Mouse (Mus musculus) midbrain, embryonic 11.5 days (tissue): ENCODE data around the gene Ccl6. TPM values are rescaled to one million over a fixed set of nuclear protein-coding genes. Genes with fewer than 3 reads are reported as not detected.
"Not testable (repeated sequence)": the region's sequence is repeated elsewhere in the genome, so short reads cannot be mapped to it uniquely, and the experiment has no call there.

ENCODE experiments used
- ATAC-seq: fragments of 200-750 bp; cut with Nextera tagmentation; 2 replicates; pipeline ENCODE4 v1.8.0; 2017; ENCODE audit warnings: moderate TSS enrichment, moderate library complexity; ENCODE audit not compliant: low FRiP score
- DNase-seq: peaks from one replicate; pipeline ENCODE4 v3.0.0; 2015; ENCODE audit warnings: low spot score; ENCODE audit errors: missing footprints
- H3K27ac ChIP-seq: fragments of 300-500 bp; sonication (generic); 2 replicates; pipeline ENCODE4 v1.5.1; 2014; ENCODE audit warnings: low read depth, low read length
- H3K27me3 ChIP-seq: fragments of 300-500 bp; sonication (generic); 2 replicates; pipeline ENCODE4 v1.6.1; 2014; ENCODE audit warnings: mild to moderate bottlenecking, low read length, moderate library complexity, mixed read lengths; ENCODE audit not compliant: control insufficient read depth, insufficient read depth
- H3K36me3 ChIP-seq: fragments of 300-500 bp; sonication (generic); 2 replicates; pipeline ENCODE4 v1.6.1; 2014; ENCODE audit warnings: mild to moderate bottlenecking, low read length, moderate library complexity, mixed read lengths; ENCODE audit not compliant: control insufficient read depth, insufficient read depth
- H3K4me1 ChIP-seq: fragments of 300-500 bp; sonication (generic); 2 replicates; pipeline ENCODE4 v1.6.1; 2014; ENCODE audit warnings: low read length; ENCODE audit not compliant: control insufficient read depth, insufficient read depth
- H3K4me2 ChIP-seq: fragments of 300-500 bp; sonication (generic); 2 replicates; pipeline ENCODE4 v1.6.1; 2014; ENCODE audit warnings: mild to moderate bottlenecking, moderate library complexity
- H3K4me3 ChIP-seq: fragments of 300-500 bp; sonication (generic); 2 replicates; pipeline ENCODE4 v1.5.1; 2014; ENCODE audit warnings: low read depth, low read length
- H3K9ac ChIP-seq: fragments of 300-500 bp; sonication (generic); 2 replicates; pipeline ENCODE4 v1.6.1; 2014; ENCODE audit warnings: low read length
- H3K9me3 ChIP-seq: fragments of 300-500 bp; sonication (generic); 2 replicates; pipeline ENCODE4 v1.6.1; 2016; ENCODE audit warnings: low read length; ENCODE audit not compliant: control insufficient read depth
- WGBS: fragments of 180-500 bp; shearing (Covaris S2); extraction: QIAGEN DNeasy Blood & Tissue Kit; methylation state at CpG from one replicate; pipeline ENCODE4 v1.1.7; 2014; 5-methylcytosine and 5-hydroxymethylcytosine counted together
- polyA plus RNA-seq: library from polyadenylated mRNA; unstranded; fragments of >200 nt; fragmentation: Nextera tagmentation; extraction: Ambion mirVana; gene quantifications from 2 replicates; pipeline ENCODE4 v1.2.1, GENCODE M21; 2014

Ccl6 gene
- polyA plus RNA-seq, 1 experiment from 2014 or later = 1.9 TPM

DNA sequence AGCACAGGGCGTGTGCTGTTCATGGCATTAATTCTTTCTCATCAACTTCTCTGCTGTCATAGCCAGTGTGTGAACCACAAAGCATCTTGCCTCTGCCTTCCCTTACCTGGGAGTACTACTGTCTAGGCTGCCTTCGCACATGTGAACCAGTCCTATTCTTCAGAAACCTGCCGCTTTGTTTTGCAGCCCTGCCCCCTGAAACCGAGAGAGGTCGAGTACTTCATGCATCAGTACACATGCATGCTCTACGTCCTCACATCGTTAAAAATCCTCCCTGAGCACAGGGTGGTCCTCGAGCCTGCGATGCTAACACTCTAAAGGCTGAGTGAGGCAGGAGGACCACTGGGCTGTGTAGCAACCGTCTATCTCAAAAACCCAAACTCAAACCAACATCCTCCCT, 35.8 kb downstream of the Ccl6 start:
- DNase-seq = no peak
- H3K4me2 ChIP-seq = no peak overlapping the region
- no peak for ATAC-seq
- no peak overlapping the region for H3K27ac ChIP-seq
- no peaks in the 10 kb centered on the region for H3K27me3 ChIP-seq
- H3K9ac ChIP-seq = no peak overlapping the region
- 53% methylated on average over 10 of the region's 10 CpGs for WGBS
- no peaks in the 10 kb centered on the region for H3K9me3 ChIP-seq
- no peaks in the 10 kb centered on the region for H3K36me3 ChIP-seq
- H3K4me3 ChIP-seq = no peak overlapping the region
- no peaks in the 10 kb centered on the region for H3K4me1 ChIP-seq

GRCm38 (mm10) chr11:83556085-83556781, 36.7 kb downstream of the Ccl6 start:
- no peak overlapping the region for H3K4me2 ChIP-seq
- no peaks in the 10 kb centered on the region for H3K4me1 ChIP-seq
- DNase-seq = peak; percentile 94
- H3K27me3 ChIP-seq = no peaks in the 10 kb centered on the region
- no peaks in the 10 kb centered on the region for H3K9me3 ChIP-seq
- no peak overlapping the region for H3K27ac ChIP-seq
- H3K4me3 ChIP-seq = no peak overlapping the region
- no peak overlapping the region for H3K9ac ChIP-seq
- 0 out of 2 replicates have a peak, but pooled peaks have one; percentile 4 for ATAC-seq
- no peaks in the 10 kb centered on the region for H3K36me3 ChIP-seq
- WGBS = 34% methylated on average over 8 of the region's 8 CpGs

DNA sequence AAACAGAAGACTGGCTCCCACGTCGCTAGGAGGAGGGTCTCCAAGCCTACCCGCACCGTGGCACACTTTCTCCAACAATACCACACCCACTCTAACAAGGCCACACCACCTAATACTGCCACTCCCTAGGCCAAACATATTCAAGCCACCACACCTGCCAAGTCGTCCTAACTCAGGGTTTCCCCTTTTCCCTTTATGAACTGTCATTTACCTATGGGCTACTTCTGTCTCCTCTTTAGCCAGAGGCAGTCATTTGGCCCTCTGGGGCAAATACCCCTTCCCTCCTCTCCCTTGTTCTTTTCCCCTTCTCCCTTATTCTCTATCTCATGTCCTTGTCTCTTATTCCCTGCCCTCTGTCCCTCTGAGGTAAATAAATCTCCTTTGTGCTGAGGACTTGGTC, 41.2 kb downstream of the Ccl6 start:
- H3K27me3 ChIP-seq = no peaks in the 10 kb centered on the region
- no peak overlapping the region for H3K27ac ChIP-seq
- ATAC-seq = no peak
- no peaks in the 10 kb centered on the region for H3K4me1 ChIP-seq
- H3K4me2 ChIP-seq = no peak overlapping the region
- H3K9ac ChIP-seq = no peak overlapping the region
- no peak for DNase-seq
- 85% methylated on average over 5 of the region's 5 CpGs for WGBS
- H3K4me3 ChIP-seq = no peak overlapping the region
- no peaks in the 10 kb centered on the region for H3K9me3 ChIP-seq
- H3K36me3 ChIP-seq = no peaks in the 10 kb centered on the region

DNA sequence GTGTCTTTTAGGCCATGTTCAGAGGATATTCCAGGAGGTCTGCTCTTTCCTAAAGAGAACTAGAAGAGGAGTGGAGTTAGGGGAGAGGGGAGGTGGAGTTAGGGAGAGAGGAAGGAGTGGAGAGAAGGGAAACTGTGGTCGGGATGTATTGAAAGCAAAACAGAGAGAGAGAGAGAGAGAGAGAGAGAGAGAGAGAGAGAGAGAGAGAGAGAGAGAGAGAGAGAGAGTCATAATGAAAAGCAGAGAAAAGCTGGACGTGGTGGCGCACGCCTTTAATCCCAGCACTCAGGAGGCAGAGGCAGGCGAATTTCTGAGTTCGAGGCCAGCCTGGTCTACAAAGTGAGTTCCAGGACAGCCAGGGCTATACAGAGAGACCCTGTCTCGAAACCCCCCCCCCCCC, 41.9 kb downstream of the Ccl6 start:
- not testable (repeated sequence) for H3K9ac ChIP-seq, H3K27me3 ChIP-seq, ATAC-seq, H3K4me1 ChIP-seq, H3K27ac ChIP-seq, DNase-seq, H3K4me2 ChIP-seq, H3K9me3 ChIP-seq, H3K36me3 ChIP-seq, H3K4me3 ChIP-seq
- 94% methylated on average over 5 of the region's 7 CpGs for WGBS

DNA sequence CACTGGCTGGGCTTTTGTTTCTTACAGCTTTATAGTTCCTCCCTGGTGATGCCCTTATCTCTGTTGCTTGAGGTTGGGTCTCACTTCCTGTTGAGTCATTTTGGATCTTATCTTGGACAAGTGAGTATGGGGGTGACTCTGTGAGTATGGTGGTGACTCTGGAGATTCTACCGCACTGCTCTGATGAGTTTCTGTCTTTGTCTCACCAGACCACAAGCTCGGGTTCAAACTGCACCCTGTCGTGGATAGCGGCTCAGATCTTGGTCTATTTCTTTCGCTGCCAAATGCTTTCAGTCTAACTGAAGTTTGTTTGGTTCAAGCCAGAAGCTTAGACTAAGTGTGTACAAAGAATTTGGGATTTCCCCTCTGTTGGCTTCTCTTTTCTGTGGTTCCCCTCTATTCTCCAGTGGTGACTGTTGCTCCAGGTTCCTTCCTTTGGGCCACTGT, 42.7 kb downstream of the Ccl6 start:
- no peaks in the 10 kb centered on the region for H3K9me3 ChIP-seq
- H3K27me3 ChIP-seq = no peaks in the 10 kb centered on the region
- no peak overlapping the region for H3K27ac ChIP-seq
- no peaks in the 10 kb centered on the region for H3K36me3 ChIP-seq
- ATAC-seq (no peak), DNase-seq (no peak)
- H3K4me3 ChIP-seq = no peak overlapping the region
- WGBS = 86% methylated on average over 5 of the region's 5 CpGs
- H3K4me1 ChIP-seq = no peaks in the 10 kb centered on the region
- H3K9ac ChIP-seq = no peak overlapping the region
- H3K4me2 ChIP-seq = no peak overlapping the region

GRCm38 (mm10) chr11:83544214-83544613, 48.7 kb downstream of the Ccl6 start:
- Histone ChIP-seq H3K4me1 (no peaks in the 10 kb centered on the region), H3K4me2 (no peak overlapping the region), H3K9me3 (no peaks in the 10 kb centered on the region), H3K9ac (no peak overlapping the region), H3K27me3 (no peaks in the 10 kb centered on the region), H3K36me3 (no peaks in the 10 kb centered on the region), H3K27ac (no peak overlapping the region), H3K4me3 (no peak overlapping the region)
- no peak for DNase-seq
- no peak for ATAC-seq
- WGBS = 84% methylated on average over 3 of the region's 3 CpGs

- Histone ChIP-seq H3K4me2 (no peak overlapping the region), H3K4me3 (no peak overlapping the region), H3K9ac (no peak overlapping the region), H3K27ac (no peak overlapping the region), H3K36me3 (no peaks in the 10 kb centered on the region), H3K27me3 (no peaks in the 10 kb centered on the region), H3K9me3 (no peaks in the 10 kb centered on the region), H3K4me1 (no peaks in the 10 kb centered on the region)
- no peak for DNase-seq
- no peak for ATAC-seq
- WGBS = 90% methylated on average over 3 of the region's 3 CpGs
Measured at GRCm38 (mm10) chr11:83541415-83541814, 51.5 kb downstream of the Ccl6 start.

DNA sequence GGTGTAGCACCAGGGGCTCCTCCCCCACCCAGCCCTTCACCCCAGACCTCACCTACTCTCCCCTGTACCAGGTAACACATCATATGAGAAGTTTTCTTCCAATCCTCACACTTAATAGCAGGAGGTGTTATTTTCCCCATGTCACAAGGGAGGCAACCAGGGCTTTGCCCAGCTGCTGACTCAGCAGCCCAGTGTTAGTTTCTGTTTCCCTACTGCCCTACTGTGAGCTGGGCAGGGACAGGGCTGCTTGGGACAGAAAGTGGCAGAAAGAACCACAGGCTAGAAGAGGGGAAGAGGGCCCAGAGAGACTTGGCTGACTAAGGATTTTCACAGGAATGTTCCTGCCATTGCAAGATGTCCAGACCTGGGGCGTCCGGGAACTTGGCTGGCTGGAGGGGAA, 52.0 kb downstream of the Ccl6 start:
- Histone ChIP-seq H3K9me3 (no peaks in the 10 kb centered on the region), H3K27me3 (no peaks in the 10 kb centered on the region), H3K4me2 (no peak overlapping the region), H3K9ac (no peak overlapping the region), H3K4me3 (no peak overlapping the region), H3K27ac (no peak overlapping the region), H3K36me3 (no peaks in the 10 kb centered on the region), H3K4me1 (no peaks in the 10 kb centered on the region)
- no peak for DNase-seq
- WGBS = 83% methylated on average over 2 of the region's 2 CpGs
- no peak for ATAC-seq

GRCm38 (mm10) chr11:83538705-83539314, 54.1 kb downstream of the Ccl6 start:
- H3K4me1 ChIP-seq = no peaks in the 10 kb centered on the region
- H3K27ac ChIP-seq = no peak overlapping the region
- ATAC-seq (no peak), DNase-seq (no peak)
- H3K36me3 ChIP-seq = no peaks in the 10 kb centered on the region
- H3K27me3 ChIP-seq = no peaks in the 10 kb centered on the region
- no peak overlapping the region for H3K4me3 ChIP-seq
- 78% methylated on average over 3 of the region's 3 CpGs for WGBS
- no peak overlapping the region for H3K4me2 ChIP-seq
- no peaks in the 10 kb centered on the region for H3K9me3 ChIP-seq
- no peak overlapping the region for H3K9ac ChIP-seq
